In the genomic region with DNA sequence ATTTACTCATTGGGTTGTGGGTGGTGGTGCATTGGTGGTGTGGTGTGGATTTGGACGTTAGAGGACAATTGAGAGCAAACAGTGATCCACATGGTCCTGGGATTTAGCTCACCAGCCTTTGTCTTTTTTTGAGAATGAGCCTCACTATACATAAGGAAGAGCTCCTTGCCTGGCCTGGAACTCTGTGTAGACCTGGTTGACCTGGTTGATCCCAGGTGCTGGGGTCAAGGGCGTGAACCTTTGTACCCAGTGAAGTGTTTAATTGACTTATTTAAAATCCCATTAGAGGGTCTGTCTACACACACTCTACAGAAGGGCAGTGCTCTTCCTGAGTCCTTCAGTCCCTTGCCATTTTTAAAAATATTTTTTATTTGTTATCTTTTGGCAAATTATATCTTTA, we compare ENCODE assay signal across 20 mouse cellular contexts.
"Had no signal": no experiment of that assay in that cellular context is flagged by ENCODE, and none has a peak within 500 bp of the region (broad histone marks: within the 10 kb centered on the region; RNA-seq: fewer than 3 reads in every experiment).

No protein-coding gene starts in this region.

- DNase-seq: lung, adult 18-20 months; lung, embryonic 14.5 days; lung, postnatal 10 days; lung, postnatal 4 days; midbrain, embryonic 14.5 days; retina, postnatal 1 day; right cerebral cortex, adult 18-20 months; right cerebral cortex, postnatal 25 days; right cerebral cortex, postnatal 4 days; spleen, adult 18-20 months; thymus, adult 2 months; thymus, postnatal 25 days; thymus, postnatal 4 days had no signal

- H3K9ac ChIP-seq: lung, embryonic 14.5 days; midbrain, embryonic 12.5 days; neural tube, embryonic 13.5 days; neural tube, embryonic 15.5 days; stomach, embryonic 15.5 days had no signal

- H3K36me3 ChIP-seq: midbrain, embryonic 10.5 days; midbrain, embryonic 12.5 days; neural tube, embryonic 13.5 days; neural tube, embryonic 15.5 days; stomach, embryonic 15.5 days had no signal

- ATAC-seq: midbrain, embryonic 16.5 days had no signal

- H3K4me1 ChIP-seq: midbrain, embryonic 12.5 days; stomach, embryonic 15.5 days had no signal

- H3K4me3 ChIP-seq: midbrain, embryonic 10.5 days; midbrain, embryonic 12.5 days; myocyte; neural tube, embryonic 13.5 days; neural tube, embryonic 15.5 days; stomach, embryonic 15.5 days had no signal

- H3K4me2 ChIP-seq: lung, embryonic 14.5 days; midbrain, embryonic 12.5 days; neural tube, embryonic 13.5 days; neural tube, embryonic 15.5 days; stomach, embryonic 15.5 days had no signal

- H3K27me3 ChIP-seq: midbrain, embryonic 12.5 days; neural tube, embryonic 13.5 days; neural tube, embryonic 15.5 days; stomach, embryonic 15.5 days had no signal

- H3K27ac ChIP-seq: midbrain, embryonic 10.5 days; midbrain, embryonic 12.5 days; neural tube, embryonic 13.5 days; neural tube, embryonic 15.5 days had no signal

- H3K9me3 ChIP-seq: midbrain, embryonic 10.5 days; midbrain, embryonic 12.5 days; neural tube, embryonic 13.5 days; neural tube, embryonic 15.5 days; stomach, embryonic 15.5 days had no signal
